Mouse (Mus musculus) heart, embryonic 14.5 days (tissue): ENCODE results near the gene Vps37b. TPM values are rescaled to one million over a fixed set of nuclear protein-coding genes. Genes with fewer than 3 reads are reported as not detected.
A peak's percentile ranks its signal among the peaks of the same experiment; 100 is the strongest.

Source experiments
- ATAC-seq: fragments of 200-750 bp; cut with Nextera tagmentation; 2 replicates; pipeline ENCODE4 v1.8.0; 2017; ENCODE audit warnings: low read depth, moderate TSS enrichment; ENCODE audit not compliant: insufficient number of reproducible peaks, insufficient read depth, low FRiP score
- H3K27ac ChIP-seq, 2 experiments: fragments of 200-500 bp in 1 of 2; fragments of 300-500 bp in 1 of 2; sonication (generic) in 1 of 2; replicated peaks in 1 of 2; 2 replicates each; pipeline ENCODE4 v1.5.1; 2012 to 2014; ENCODE audit warnings: low read depth in 2 of 2, low read length in 2 of 2, control low read depth in 1 of 2, mild to moderate bottlenecking in 1 of 2, mixed read lengths in 1 of 2; ENCODE audit not compliant: control insufficient read depth in 1 of 2, insufficient read depth in 1 of 2
- H3K27me3 ChIP-seq: fragments of 300-500 bp; sonication (generic); 2 replicates; pipeline ENCODE4 v1.6.1; 2014; ENCODE audit warnings: mild to moderate bottlenecking, low read length, control low read depth; ENCODE audit not compliant: control insufficient read depth, insufficient read depth
- H3K36me3 ChIP-seq: fragments of 300-500 bp; sonication (generic); 2 replicates; pipeline ENCODE4 v1.6.1; 2014; ENCODE audit warnings: mild to moderate bottlenecking, control low read depth, low read length, mixed read lengths; ENCODE audit not compliant: control insufficient read depth, insufficient read depth
- H3K4me1 ChIP-seq, 2 experiments: fragments of 200-500 bp in 1 of 2; fragments of 300-500 bp in 1 of 2; sonication (generic) in 1 of 2; 2 replicates each; pipeline ENCODE4 v1.6.1; 2012 to 2014; ENCODE audit warnings: low read length in 2 of 2, control low read depth in 1 of 2, mixed read lengths in 1 of 2; ENCODE audit not compliant: control insufficient read depth in 2 of 2, insufficient read depth in 2 of 2
- H3K4me2 ChIP-seq: fragments of 300-500 bp; sonication (generic); 2 replicates; pipeline ENCODE4 v1.6.1; 2014; ENCODE audit warnings: mild to moderate bottlenecking, low read length
- H3K4me3 ChIP-seq, 2 experiments: fragments of 200-500 bp in 1 of 2; fragments of 300-500 bp in 1 of 2; sonication (generic) in 1 of 2; 2 replicates each; pipeline ENCODE4 v1.5.1; 2012 to 2014; ENCODE audit warnings: low read length in 2 of 2, mild to moderate bottlenecking in 2 of 2, control low read depth in 1 of 2, low read depth in 1 of 2, moderate library complexity in 1 of 2; ENCODE audit not compliant: control insufficient read depth in 1 of 2, insufficient read depth in 1 of 2
- H3K9ac ChIP-seq: fragments of 300-500 bp; sonication (generic); 2 replicates; pipeline ENCODE4 v1.6.1; 2014; ENCODE audit warnings: mild to moderate bottlenecking, low read length
- H3K9me3 ChIP-seq: fragments of 300-500 bp; sonication (generic); 2 replicates; pipeline ENCODE4 v1.6.1; 2016; ENCODE audit warnings: low read length, control low read depth; ENCODE audit not compliant: control insufficient read depth
- WGBS: fragments of 180-500 bp; shearing (Covaris S2); extraction: QIAGEN DNeasy Blood & Tissue Kit; methylation state at CpG from one replicate; pipeline ENCODE4 v1.1.7; 2014; 5-methylcytosine and 5-hydroxymethylcytosine counted together
- polyA plus RNA-seq: library from polyadenylated mRNA; unstranded; fragments of >200 nt; fragmentation: Nextera tagmentation; extraction: Ambion mirVana; gene quantifications from 2 replicates; pipeline ENCODE4 v1.2.1, GENCODE M21; 2014

Gene Vps37b
- polyA plus RNA-seq, 1 experiment from 2014 or later, result 47.7 TPM

- H3K4me3 ChIP-seq, result no peak overlapping the region
- no peaks in the 10 kb centered on the region for H3K27me3 ChIP-seq
- no peaks in the 10 kb centered on the region for H3K36me3 ChIP-seq
- H3K4me1 ChIP-seq, result peaks cover 38 to 64% of the 10 kb centered on the region in 2 experiments
- peak overlapping the region; percentile 34; the same call in 1 of the 2 replicates for H3K9ac ChIP-seq
- H3K9me3 ChIP-seq, result no peaks in the 10 kb centered on the region
- ATAC-seq, result no peak
- peak overlapping the region; percentile 5 to 97; a peak in 3 of 4 replicates for H3K27ac ChIP-seq
- WGBS, result 30% methylated on average over 11 of the region's 11 CpGs
- H3K4me2 ChIP-seq, result no peak overlapping the region
Measured at GRCm38 (mm10) chr5:124045453-124046010, 13.5 kb upstream of the Vps37b start.

DNA sequence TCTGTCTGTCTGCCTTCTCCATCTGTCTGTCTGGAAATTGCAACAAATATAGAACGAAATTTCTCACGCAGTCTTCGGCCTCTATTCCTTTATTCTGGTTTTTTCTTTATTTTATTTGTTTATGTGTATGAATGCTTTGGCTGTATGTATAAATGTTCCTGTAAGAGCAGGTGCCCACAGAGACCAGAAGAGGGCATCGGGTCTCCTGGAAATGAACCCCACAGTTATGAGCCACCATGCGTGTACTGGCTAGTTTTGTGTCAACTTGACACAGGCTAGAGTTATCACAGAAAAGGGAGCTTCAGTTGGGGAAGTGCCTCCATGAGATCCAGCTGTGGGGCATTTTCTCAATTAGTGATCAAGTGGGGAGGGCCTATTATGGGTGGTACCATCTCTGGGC is 11.9 kb upstream of the Vps37b start:
- ATAC-seq, result no peak
- no peaks in the 10 kb centered on the region for H3K36me3 ChIP-seq
- H3K9me3 ChIP-seq, result no peaks in the 10 kb centered on the region
- H3K9ac ChIP-seq, result peak overlapping the region; percentile 51
- H3K4me1 ChIP-seq, result peaks cover 28 to 50% of the 10 kb centered on the region in 2 experiments
- 58% methylated on average over 5 of the region's 5 CpGs for WGBS
- H3K4me2 ChIP-seq, result peak overlapping the region; percentile 44
- peak overlapping the region; percentile 97 for H3K27ac ChIP-seq
- H3K4me3 ChIP-seq, result no peak overlapping the region
- no peaks in the 10 kb centered on the region for H3K27me3 ChIP-seq

DNA sequence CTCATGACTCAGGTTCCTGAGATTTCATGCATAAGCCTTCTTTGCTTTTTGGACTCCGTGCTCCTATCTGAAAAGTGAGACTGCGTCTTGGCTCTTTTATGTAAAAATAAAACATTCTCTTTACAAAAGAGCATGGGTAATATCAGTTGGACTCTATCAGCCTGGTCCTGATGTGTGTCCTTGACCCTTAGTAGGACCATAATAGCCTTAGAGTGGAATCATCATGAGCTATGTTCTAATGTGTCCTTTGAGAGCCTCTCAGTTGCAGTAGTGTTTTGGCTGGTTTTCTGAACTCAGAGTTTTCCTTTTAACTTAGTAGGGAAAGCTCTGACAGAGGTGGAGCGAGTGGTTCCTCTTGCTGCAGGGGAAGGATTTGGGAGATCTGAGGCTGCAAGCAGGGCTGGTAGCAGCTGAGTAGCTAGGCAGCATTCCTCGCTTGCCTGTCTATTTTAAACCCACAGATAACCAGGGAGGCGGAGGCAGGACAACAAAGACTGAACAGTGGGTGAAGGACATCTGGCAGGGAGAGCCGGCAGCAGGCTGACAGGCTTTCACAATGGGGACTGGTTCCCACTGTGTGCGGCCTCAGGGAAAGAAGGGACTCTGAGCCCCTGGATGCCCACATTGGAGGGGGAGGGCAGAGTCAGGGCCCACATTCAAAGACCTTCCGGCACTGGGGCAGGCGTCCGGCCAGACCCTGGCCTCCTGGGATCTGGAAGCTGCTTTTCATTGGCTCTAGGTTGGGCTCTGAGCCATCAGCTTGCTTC is 11.3 kb upstream of the Vps37b start:
- 9% methylated on average over 10 of the region's 10 CpGs for WGBS

GRCm38 (mm10) chr5:124041097-124041496 is 9.0 kb upstream of the Vps37b start:
- H3K9ac ChIP-seq, result no peak overlapping the region; the same call in 1 of the 2 replicates
- H3K27ac ChIP-seq, result peak overlapping the region in 1 of 2 experiments; percentile 39; a peak in 3 of 4 replicates
- WGBS, result 39% methylated on average over 9 of the region's 9 CpGs
- H3K9me3 ChIP-seq, result no peaks in the 10 kb centered on the region
- no peaks in the 10 kb centered on the region for H3K36me3 ChIP-seq
- peaks cover 27 to 47% of the 10 kb centered on the region in 2 experiments for H3K4me1 ChIP-seq
- H3K4me3 ChIP-seq, result no peak overlapping the region
- H3K27me3 ChIP-seq, result no peaks in the 10 kb centered on the region
- no peak for ATAC-seq
- H3K4me2 ChIP-seq, result no peak overlapping the region

More for the DNA sequence above, 11.3 kb upstream of the Vps37b start:
- H3K36me3 ChIP-seq, result no peaks in the 10 kb centered on the region
- peaks cover 28 to 50% of the 10 kb centered on the region in 2 experiments for H3K4me1 ChIP-seq
- no peaks in the 10 kb centered on the region for H3K9me3 ChIP-seq
- ATAC-seq, result peak; percentile 85
- peak overlapping the region; percentile 51 for H3K9ac ChIP-seq
- H3K4me3 ChIP-seq, result no peak overlapping the region
- H3K27ac ChIP-seq, result peak overlapping the region; percentile 97
- H3K27me3 ChIP-seq, result no peaks in the 10 kb centered on the region
- H3K4me2 ChIP-seq, result peak overlapping the region; percentile 44

GRCm38 (mm10) chr5:124039602-124040001 is 7.5 kb upstream of the Vps37b start:
- H3K4me2 ChIP-seq, result no peak overlapping the region
- no peak overlapping the region for H3K27ac ChIP-seq
- no peak overlapping the region for H3K4me3 ChIP-seq
- no peaks in the 10 kb centered on the region for H3K9me3 ChIP-seq
- peaks cover 20 to 39% of the 10 kb centered on the region in 2 experiments for H3K4me1 ChIP-seq
- no peaks in the 10 kb centered on the region for H3K36me3 ChIP-seq
- no peaks in the 10 kb centered on the region for H3K27me3 ChIP-seq
- no peak overlapping the region for H3K9ac ChIP-seq
- WGBS, result 51% methylated on average over 6 of the region's 6 CpGs
- ATAC-seq, result no peak

- no peak overlapping the region for H3K9ac ChIP-seq
- 32% methylated on average over 5 of the region's 5 CpGs for WGBS
- no peak for ATAC-seq
Measured at GRCm38 (mm10) chr5:124036836-124037235, 4.8 kb upstream of the Vps37b start.

DNA sequence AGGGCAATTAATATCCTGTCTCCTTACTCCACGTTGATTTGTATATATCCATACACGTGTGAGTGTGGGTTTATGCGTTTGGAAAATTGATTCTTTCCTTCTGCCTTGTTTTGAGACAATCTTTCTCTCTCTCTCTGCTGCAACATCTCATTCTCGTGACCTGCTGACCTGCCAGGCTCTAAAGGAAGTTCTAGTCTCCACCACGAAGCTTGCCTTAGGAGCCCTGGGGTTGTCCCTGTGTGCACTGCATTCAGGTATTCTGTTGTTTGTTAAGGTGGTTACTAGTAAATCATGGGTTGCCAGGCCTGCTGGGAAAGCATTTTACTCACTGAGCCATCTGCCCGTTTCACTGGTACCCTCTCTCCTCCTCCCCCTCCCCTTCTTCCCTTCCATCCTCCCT is 4.3 kb upstream of the Vps37b start:
- ATAC-seq, result no peak
- no peak overlapping the region for H3K27ac ChIP-seq

More at GRCm38 (mm10) chr5:124036836-124037235, 4.8 kb upstream of the Vps37b start:
- Histone ChIP-seq H3K4me1 (peaks cover 14 to 20% of the 10 kb centered on the region in 2 experiments), H3K36me3 (no peaks in the 10 kb centered on the region), H3K27me3 (no peaks in the 10 kb centered on the region), H3K4me2 (no peak overlapping the region), H3K4me3 (no peak overlapping the region), H3K9me3 (no peaks in the 10 kb centered on the region), H3K27ac (peak overlapping the region; percentile 2 to 25; a peak in 1 of 4 replicates)

More for the DNA sequence above, 4.3 kb upstream of the Vps37b start:
- Histone ChIP-seq H3K9ac (no peak overlapping the region), H3K27me3 (no peaks in the 10 kb centered on the region), H3K4me2 (no peak overlapping the region), H3K9me3 (no peaks in the 10 kb centered on the region), H3K4me3 (no peak overlapping the region), H3K4me1 (peaks cover 11 to 17% of the 10 kb centered on the region in 2 experiments), H3K36me3 (no peaks in the 10 kb centered on the region)
- WGBS, result 47% methylated on average over 6 of the region's 6 CpGs
